In genomic region chr12:113826377-113826776, GRCm38 (mm10) we compare ENCODE assay signal across 14 mouse cellular contexts.
DNase-seq lines count a peak whose midpoint lies in the region; ATAC-seq and TF ChIP-seq lines count a peak whose summit lies in the region.
"Had no signal": no experiment of that assay in that cellular context is flagged by ENCODE, and none has a peak within 500 bp of the region (broad histone marks: within the 10 kb centered on the region; RNA-seq: fewer than 3 reads in every experiment).

No protein-coding gene starts in this region.

- TF ChIP-seq POLR2A in CH12.LX (IDR thresholded peaks at IDR 0.05; ENCODE audit: low read depth, low read length): no peak

- H3K27me3 ChIP-seq in kidney, embryonic 16.5 days (ENCODE audit: insufficient read depth, low read length): no peaks in the 10 kb centered on the region
- peaks cover 7% of the 10 kb centered on the region for H3K27me3 ChIP-seq in CH12.LX (replicated peaks)
- no peaks in the 10 kb centered on the region for H3K27me3 ChIP-seq in heart, embryonic 11.5 days (ENCODE audit: control insufficient read depth, insufficient read depth, low read length)
- H3K27me3 ChIP-seq: embryonic facial prominence, embryonic 15.5 days; hindbrain, embryonic 15.5 days; liver, embryonic 15.5 days; megakaryocyte, embryonic 14.5 days had no signal

- ATAC-seq in kidney, embryonic 16.5 days (ENCODE audit: low FRiP score, low TSS enrichment): no peak
- no peak for ATAC-seq in heart, embryonic 11.5 days (replicated peaks; ENCODE audit: insufficient number of reproducible peaks, low FRiP score, low TSS enrichment)

- H3K9me3 ChIP-seq in kidney, embryonic 16.5 days (ENCODE audit: low read length): peaks cover 13% of the 10 kb centered on the region; the same call in 1 of the 2 replicates
- no peaks in the 10 kb centered on the region for H3K9me3 ChIP-seq in CH12.LX (replicated peaks; ENCODE audit: low read length)
- H3K9me3 ChIP-seq in heart, embryonic 11.5 days (replicated peaks; ENCODE audit: control insufficient read depth, low read length): no peaks in the 10 kb centered on the region
- H3K9me3 ChIP-seq: liver, embryonic 15.5 days; megakaryocyte, embryonic 14.5 days had no signal

- no peaks in the 10 kb centered on the region for H3K36me3 ChIP-seq in kidney, embryonic 16.5 days (ENCODE audit: insufficient read depth, low read length)
- no peaks in the 10 kb centered on the region for H3K36me3 ChIP-seq in CH12.LX (replicated peaks in 1 of 2; ENCODE audit: control insufficient read depth in 1 of 2, insufficient read depth in 1 of 2, low read length in 1 of 2)
- H3K36me3 ChIP-seq in heart, embryonic 11.5 days (ENCODE audit: control insufficient read depth, insufficient read depth, low read length): no peaks in the 10 kb centered on the region
- H3K36me3 ChIP-seq: embryonic facial prominence, embryonic 15.5 days; heart, embryonic 10.5 days; hindbrain, embryonic 15.5 days; liver, embryonic 15.5 days had no signal

- dilution Hi-C loops in CH12.LX (cut with MboI; ENCODE audit: extremely low pct_ligation_motif_present, extremely low pct_unique_long_range_greater_than_20kb, low sequenced_read_pairs): no loop called here

- H3K4me2 ChIP-seq in kidney, embryonic 16.5 days (replicated peaks; ENCODE audit: low read depth, low read length): no peak overlapping the region
- H3K4me2 ChIP-seq in CH12.LX (ENCODE audit: insufficient read depth, low read depth, poor library complexity, severe bottlenecking): no peak overlapping the region
- no peak overlapping the region for H3K4me2 ChIP-seq in heart, embryonic 11.5 days
- H3K4me2 ChIP-seq: embryonic facial prominence, embryonic 15.5 days; hindbrain, embryonic 15.5 days; liver, embryonic 15.5 days had no signal

- DNase-seq in kidney, adult 9 months: peak; percentile 23
- DNase-seq in CH12.LX (ENCODE audit: extremely low read depth) (peak; percentile 31), ZHBTc4 (ENCODE audit: low read depth, low spot score) (peak; percentile 77), adipocyte (ENCODE audit: low spot score) (no peak)
- DNase-seq in mesoderm, embryonic 11.5 days (ENCODE audit: low read depth, low spot score): peak; percentile 12
- DNase-seq in gastrocnemius, adult 18-20 months (ENCODE audit: low spot score): no peak
- DNase-seq: cerebellum, adult 8-10 months had no signal

- in situ Hi-C loops in CH12.LX (cut with MboI; ENCODE audit: low pct_ligation_motif_present, low pct_unique_long_range_greater_than_20kb, low sequenced_read_pairs): no loop called here

- no peak overlapping the region for H3K9ac ChIP-seq in kidney, embryonic 16.5 days (replicated peaks; ENCODE audit: low read length)
- no peak overlapping the region for H3K9ac ChIP-seq in CH12.LX (ENCODE audit: insufficient read depth, low read depth)
- no peak overlapping the region for H3K9ac ChIP-seq in heart, embryonic 11.5 days (ENCODE audit: low read depth, low read length)
- H3K9ac ChIP-seq: embryonic facial prominence, embryonic 15.5 days; hindbrain, embryonic 15.5 days; liver, embryonic 15.5 days had no signal

- no peak overlapping the region for H3K4me3 ChIP-seq in kidney, embryonic 16.5 days (ENCODE audit: low read length)
- H3K4me3 ChIP-seq in CH12.LX (replicated peaks in 1 of 3; ENCODE audit: low read depth in 2 of 3, low read length in 2 of 3, poor library complexity in 1 of 3): no peak overlapping the region
- H3K4me3 ChIP-seq in heart, embryonic 11.5 days (ENCODE audit: low read depth, low read length): no peak overlapping the region
- H3K4me3 ChIP-seq: embryonic facial prominence, embryonic 15.5 days; heart, embryonic 10.5 days; hindbrain, embryonic 15.5 days; liver, embryonic 15.5 days; megakaryocyte, embryonic 14.5 days had no signal

- TF ChIP-seq RAD21 in CH12.LX (IDR thresholded peaks at IDR 0.05; ENCODE audit: low read depth, low read length): no peak

- no peak for TF ChIP-seq EP300 in CH12.LX (IDR thresholded peaks at IDR 0.05; ENCODE audit: low read length)

- peak; percentile 34 to 57; a peak in 3 of 4 replicates for TF ChIP-seq CTCF in CH12.LX (conservative IDR thresholded peaks at IDR 0.05 in 1 of 2, IDR thresholded peaks at IDR 0.05 in 1 of 2; ENCODE audit: low read depth in 2 of 2, low read length in 2 of 2)

- no peaks in the 10 kb centered on the region for H3K4me1 ChIP-seq in kidney, embryonic 16.5 days (ENCODE audit: insufficient read depth, low read length)
- H3K4me1 ChIP-seq in CH12.LX (ENCODE audit: control insufficient read depth in 1 of 2, insufficient read depth in 2 of 2): no peaks in the 10 kb centered on the region
- no peaks in the 10 kb centered on the region for H3K4me1 ChIP-seq in heart, embryonic 11.5 days (ENCODE audit: control insufficient read depth, insufficient read depth, low read length)
- H3K4me1 ChIP-seq: embryonic facial prominence, embryonic 15.5 days; heart, embryonic 10.5 days; hindbrain, embryonic 15.5 days; liver, embryonic 15.5 days; megakaryocyte, embryonic 14.5 days had no signal

- WGBS in kidney, embryonic 16.5 days: 62% methylated on average over 5 of the region's 5 CpGs
- 54% methylated on average over 5 of the region's 5 CpGs for WGBS in heart, embryonic 11.5 days (ENCODE audit: insufficient replicate concordance)

- H3K79me2 ChIP-seq in CH12.LX (replicated peaks; ENCODE audit: control insufficient read depth, extremely low read depth, insufficient read depth, poor library complexity, severe bottlenecking): no peaks in the 10 kb centered on the region

- no peak overlapping the region for H3K27ac ChIP-seq in kidney, embryonic 16.5 days (ENCODE audit: low read length)
- no peak overlapping the region for H3K27ac ChIP-seq in CH12.LX (ENCODE audit: insufficient read depth, low read depth)
- no peak overlapping the region for H3K27ac ChIP-seq in heart, embryonic 11.5 days (ENCODE audit: low read depth, low read length)
- H3K27ac ChIP-seq: embryonic facial prominence, embryonic 15.5 days; heart, embryonic 10.5 days; hindbrain, embryonic 15.5 days; liver, embryonic 15.5 days had no signal

TF ChIP-seq in CH12.LX, 34 proteins besides CTCF, POLR2A, EP300 and RAD21:
- TF ChIP-seq E2F4 (IDR thresholded peaks at IDR 0.05; ENCODE audit: insufficient replicate concordance, low read depth, low read length): no peak
- TF ChIP-seq HCFC1 (IDR thresholded peaks at IDR 0.05; ENCODE audit: low read depth, low read length): no peak
- TF ChIP-seq MAFK (IDR thresholded peaks at IDR 0.05; ENCODE audit: insufficient replicate concordance, low read length): no peak
- TF ChIP-seq JUND (conservative IDR thresholded peaks at IDR 0.05; ENCODE audit: low read depth, low read length): no peak
- TF ChIP-seq PAX5 (IDR thresholded peaks at IDR 0.05; ENCODE audit: low read length): no peak
- TF ChIP-seq KAT2A (IDR thresholded peaks at IDR 0.05; ENCODE audit: insufficient replicate concordance, low read length): no peak
- TF ChIP-seq IRF4 (IDR thresholded peaks at IDR 0.05; ENCODE audit: low read depth, low read length): no peak
- no peak for TF ChIP-seq MAX (IDR thresholded peaks at IDR 0.05; ENCODE audit: low read length)
- TF ChIP-seq NELFE (IDR thresholded peaks at IDR 0.05; ENCODE audit: low read depth, low read length): no peak
- TF ChIP-seq USF1 (IDR thresholded peaks at IDR 0.05; ENCODE audit: low read depth, low read length): no peak
- no peak for TF ChIP-seq ZC3H11A (IDR thresholded peaks at IDR 0.05; ENCODE audit: low read depth, low read length)
- no peak for TF ChIP-seq ELF1 (IDR thresholded peaks at IDR 0.05; ENCODE audit: low read depth, low read length)
- no peak for TF ChIP-seq MYC (IDR thresholded peaks at IDR 0.05; ENCODE audit: low read depth, low read length)
- no peak for TF ChIP-seq USF2 (conservative IDR thresholded peaks at IDR 0.05; ENCODE audit: low read depth, low read length)
- TF ChIP-seq ETS1 (conservative IDR thresholded peaks at IDR 0.05; ENCODE audit: low read depth, low read length): no peak
- TF ChIP-seq TCF12 (IDR thresholded peaks at IDR 0.05; ENCODE audit: low read depth, low read length): no peak
TF ChIP-seq in CH12.LX: peak in this region for 0.

Comparison
In these comparisons a context has a peak if more than half of its experiments do, and no peak if none do; other contexts are left out.
1. DNase-seq: peak in kidney, adult 9 months (single experiment), CH12.LX (single experiment), ZHBTc4 (single experiment) and mesoderm, embryonic 11.5 days (single experiment); none in gastrocnemius, adult 18-20 months (single experiment) and adipocyte (single experiment).